Mouse (Mus musculus) liver, adult 10 weeks (tissue): ENCODE measurements around the gene Taf4. TPM values are rescaled to one million over a fixed set of nuclear protein-coding genes. Genes with fewer than 3 reads are reported as not detected.

Experiments
- polyA plus RNA-seq: library from polyadenylated mRNA; stranded (reverse); fragments of 350-450 nt; fragmentation: Illumina TruSeq; extraction: RNeasy Lipid Tissue Mini Kit (QIAGEN cat#74804); gene quantifications from one replicate; pipeline ENCODE4 v1.2.3, GENCODE M21; 2014; ENCODE audit warnings: low read depth, low replicate concordance

The Taf4 gene
- polyA plus RNA-seq: 7.1 TPM

GRCm38 (mm10) chr2:179976628-179977343, at the start of gene Taf4:
Gene Taf4 (minus strand): TSS chr2:179976646.

GRCm38 (mm10) chr2:180024401-180025098, 48.1 kb upstream of the Taf4 start, which contains the start of gene Lsm14b:
Gene Lsm14b (plus strand): TSS chr2:180024987.

Other genes with a start within 250 kb of the Taf4 start
- gene Lsm14b, start 48.3 kb upstream of the Taf4 start, polyA plus RNA-seq: 19.6 TPM
- gene Psma7, start 65.8 kb upstream of the Taf4 start, polyA plus RNA-seq: 59.1 TPM
- gene Ss18l1, start 65.9 kb upstream of the Taf4 start, polyA plus RNA-seq: 4.0 TPM
- 1.9 TPM for gene Mtg2, start 93.9 kb upstream of the Taf4 start, polyA plus RNA-seq
- gene Hrh3, start 127.8 kb upstream of the Taf4 start, polyA plus RNA-seq: not detected
- gene Osbpl2, start 142.7 kb upstream of the Taf4 start, polyA plus RNA-seq: 25.0 TPM
- gene Adrm1, start 194.8 kb upstream of the Taf4 start, polyA plus RNA-seq: 20.7 TPM
- gene Lama5, start 249.2 kb upstream of the Taf4 start, polyA plus RNA-seq: 0.26 TPM